Mouse (Mus musculus) E14TG2a.4 (cell line): ENCODE measurements at regions not wholly inside any gene's neighbourhood (a gene's known extent, or its start where the extent isn't known, plus 50 kb on each side); places are given as distances from the start of the nearest gene placed in this dataset.

Experiments
- CTCF ChIP-seq: conservative IDR thresholded peaks from 2 replicates; pipeline ENCODE4 v1.5.1; 2014; ENCODE audit warnings: low read length
- NANOG ChIP-seq: IDR thresholded peaks from 2 replicates; pipeline ENCODE4 v1.6.1; 2014; ENCODE audit warnings: borderline replicate concordance, low read length, mixed read lengths
- POU5F1 ChIP-seq: IDR thresholded peaks from 2 replicates; pipeline ENCODE4 v1.6.1; 2014; ENCODE audit warnings: low read length, borderline replicate concordance

- TF ChIP-seq CTCF (no peak), POU5F1 (no peak), NANOG (no peak)
Measured at GRCm38 (mm10) chr3:38692768-38693167, 194.0 kb upstream of the Fat4 start.
